Mouse (Mus musculus): ENCODE measurements at regions not wholly inside any gene's neighbourhood (a gene's known extent, or its start where the extent isn't known, plus 50 kb on each side); places are given as distances from the start of the nearest gene placed in this dataset.

GRCm38 (mm10) chr10:29595455-29595854 is 59.8 kb upstream of the Rspo3 start:
- DNase-seq: no peak

GRCm38 (mm10) chr10:29594969-29595368 is 59.3 kb upstream of the Rspo3 start:
- DNase-seq: no peak

- no peak for DNase-seq
These were observed 57.2 kb upstream of the Rspo3 start for GRCm38 (mm10) chr10:29592906-29593305.

GRCm38 (mm10) chr10:29590187-29590586 is 54.5 kb upstream of the Rspo3 start:
- no peak for DNase-seq

- DNase-seq: no peak
These were observed 54.1 kb upstream of the Rspo3 start for GRCm38 (mm10) chr10:29589739-29590138.

All from retina, postnatal 1 day (tissue).